Mouse (Mus musculus) myocyte (in vitro differentiated cells): ENCODE data around the gene Eif2ak4. TPM values are rescaled to one million over a fixed set of nuclear protein-coding genes. Genes with fewer than 3 reads are reported as not detected.
A peak's percentile ranks its signal among the peaks of the same experiment; 100 is the strongest.

Source experiments
- H3K27me3 ChIP-seq: one replicate; pipeline ENCODE4 v1.6.1; 2011; ENCODE audit not compliant: control insufficient read depth, insufficient read depth, insufficient read length
- H3K36me3 ChIP-seq: one replicate; pipeline ENCODE4 v1.6.1; 2011; ENCODE audit not compliant: control insufficient read depth, insufficient read depth
- H3K4me2 ChIP-seq: one replicate; pipeline ENCODE4 v1.6.1; 2011; ENCODE audit warnings: low read depth, control low read depth
- H3K4me3 ChIP-seq: one replicate; pipeline ENCODE4 v1.5.1; 2011; ENCODE audit warnings: mild to moderate bottlenecking, control low read depth, moderate library complexity
- H3K79me2 ChIP-seq: one replicate; pipeline ENCODE4 v1.6.1; 2011; ENCODE audit not compliant: control insufficient read depth, insufficient read depth
- H3ac ChIP-seq: one replicate; pipeline ENCODE4 v1.6.1; 2011; ENCODE audit not compliant: control insufficient read depth, insufficient read length
- CEBPB ChIP-seq: IDR thresholded peaks from 2 replicates; pipeline ENCODE4 v1.6.1; 2011; ENCODE audit warnings: mild to moderate bottlenecking, moderate library complexity; ENCODE audit not compliant: poor library complexity, insufficient read depth, severe bottlenecking
- E2F4 ChIP-seq: IDR thresholded peaks from one replicate; pipeline ENCODE4 v1.6.1; 2011; ENCODE audit warnings: mild to moderate bottlenecking, control low read depth, moderate library complexity; ENCODE audit not compliant: insufficient read depth
- MAX ChIP-seq: IDR thresholded peaks from one replicate; pipeline ENCODE4 v1.6.1; 2011; ENCODE audit warnings: low read depth, mild to moderate bottlenecking, control low read depth
- MYOD1 ChIP-seq, 3 experiments: IDR thresholded peaks; one replicate each; pipeline ENCODE4 v1.6.1; 2011; ENCODE audit warnings: control low read depth in 2 of 3, low read depth in 2 of 3, mild to moderate bottlenecking in 2 of 3, moderate library complexity in 1 of 3; ENCODE audit not compliant: insufficient read length in 2 of 3, control insufficient read depth in 1 of 3
- MYOG ChIP-seq, 3 experiments: IDR thresholded peaks; one replicate each; pipeline ENCODE4 v1.6.1; 2011; ENCODE audit warnings: control low read depth in 2 of 3, low read depth in 2 of 3, mild to moderate bottlenecking in 2 of 3; ENCODE audit not compliant: insufficient read length in 2 of 3, control insufficient read depth in 1 of 3, insufficient read depth in 1 of 3
- POLR2A ChIP-seq: IDR thresholded peaks from one replicate; pipeline ENCODE4 v1.6.1; 2011; ENCODE audit warnings: low read depth, mild to moderate bottlenecking, control low read depth, moderate library complexity; ENCODE audit not compliant: insufficient read length
- POLR2AphosphoS2 ChIP-seq: IDR thresholded peaks from one replicate; pipeline ENCODE4 v1.6.1; 2011; ENCODE audit warnings: low read depth, control low read depth; ENCODE audit not compliant: insufficient read length
- REST ChIP-seq: IDR thresholded peaks from one replicate; pipeline ENCODE4 v1.6.1; 2011; ENCODE audit warnings: mild to moderate bottlenecking, control low read depth, moderate library complexity; ENCODE audit not compliant: insufficient read depth, insufficient read length
- SRF ChIP-seq: IDR thresholded peaks from one replicate; pipeline ENCODE4 v1.6.1; 2011; ENCODE audit warnings: low read depth; ENCODE audit not compliant: control insufficient read depth, insufficient read length
- TCF12 ChIP-seq: IDR thresholded peaks from one replicate; pipeline ENCODE4 v1.6.1; 2011; ENCODE audit warnings: mild to moderate bottlenecking, control low read depth; ENCODE audit not compliant: poor library complexity, insufficient read depth, severe bottlenecking
- TCF3 ChIP-seq: IDR thresholded peaks from one replicate; pipeline ENCODE4 v1.6.1; 2011; ENCODE audit warnings: low read depth, control low read depth; ENCODE audit not compliant: insufficient read length
- USF1 ChIP-seq: IDR thresholded peaks from one replicate; pipeline ENCODE4 v1.6.1; 2011; ENCODE audit warnings: low read depth, mild to moderate bottlenecking, control low read depth, moderate library complexity
- polyA plus RNA-seq: library from polyadenylated mRNA; unstranded; fragments of >200 nt; fragmentation: generic; extraction: Trizol; gene quantifications from one replicate; pipeline ENCODE4 v1.2.1, GENCODE M21; 2012; ENCODE audit warnings: missing spikeins

The Eif2ak4 gene
- polyA plus RNA-seq, 1 experiment = 4.7 TPM

DNA sequence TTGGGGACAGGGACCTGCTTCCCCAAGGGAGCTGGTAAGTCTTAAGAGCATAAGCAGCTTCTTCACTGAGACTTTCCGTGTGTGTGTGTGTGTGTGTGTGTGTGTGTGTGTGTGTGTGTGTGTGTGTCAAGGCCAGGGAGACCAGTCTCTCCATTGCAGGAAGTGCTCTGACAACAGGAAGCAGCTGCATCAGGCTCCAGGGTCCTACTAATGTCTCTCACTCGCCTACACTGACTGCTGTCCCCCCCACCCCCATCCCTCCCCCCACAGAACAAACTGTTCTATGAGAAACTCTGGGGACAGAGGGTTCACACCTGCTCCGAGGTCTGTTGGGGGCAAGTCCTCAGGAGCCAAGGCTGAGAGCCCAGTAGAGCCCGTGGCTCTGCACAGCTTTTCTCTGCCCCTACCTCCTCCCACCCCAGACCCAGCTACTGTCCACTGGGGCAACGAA, 102.9 kb downstream of the Eif2ak4 start:
- no peak overlapping the region for H3K4me3 ChIP-seq
- no peaks in the 10 kb centered on the region for H3K36me3 ChIP-seq
- H3K4me2 ChIP-seq = no peak overlapping the region
- H3K27me3 ChIP-seq = no peaks in the 10 kb centered on the region
- H3K79me2 ChIP-seq = no peaks in the 10 kb centered on the region
- no peak for TF ChIP-seq POLR2A
- peak in 2 of 3 experiments; percentile 33 to 63 for TF ChIP-seq MYOD1 (IDR thresholded peaks at IDR 0.05; ENCODE audit: control insufficient read depth in 1 of 3, insufficient read length in 2 of 3, low read depth in 2 of 3)
- no peak for TF ChIP-seq POLR2AphosphoS2
- no peak for TF ChIP-seq MAX
- no peak for TF ChIP-seq MYOG (IDR thresholded peaks at IDR 0.05; ENCODE audit: control insufficient read depth in 1 of 3, insufficient read depth in 1 of 3, insufficient read length in 2 of 3, low read depth in 2 of 3)
- no peak overlapping the region for H3ac ChIP-seq

DNA sequence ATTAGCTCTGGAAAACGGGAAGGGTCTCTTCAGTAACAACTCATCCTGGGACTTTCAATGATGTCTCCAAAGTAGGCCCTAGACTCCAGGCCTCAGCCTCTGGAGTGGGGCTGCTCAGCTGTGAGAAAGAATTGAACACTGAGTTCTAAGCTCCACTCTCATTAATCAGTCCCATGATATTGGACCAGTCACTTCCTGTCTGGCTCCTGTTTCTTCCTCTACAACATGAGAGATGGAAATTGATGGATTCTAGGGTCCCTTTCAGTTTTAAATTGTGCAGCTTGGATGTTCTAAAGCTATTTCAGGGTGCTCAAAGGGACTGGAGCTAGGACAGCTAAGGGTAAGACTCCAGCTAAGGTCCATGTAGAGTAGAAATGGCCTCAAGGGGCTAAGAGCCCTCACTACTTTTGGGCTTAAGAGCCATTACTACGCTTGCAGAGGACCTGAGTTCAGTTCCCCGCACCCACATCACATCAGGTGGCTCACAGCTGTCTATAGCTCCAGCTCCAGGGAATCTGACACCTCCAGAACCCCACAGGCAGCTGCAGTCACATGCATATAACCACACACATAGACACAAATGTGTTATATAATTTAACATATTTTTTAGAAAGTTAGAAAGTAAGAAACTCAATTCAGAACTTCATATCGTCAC, 103.5 kb downstream of the Eif2ak4 start:
- TF ChIP-seq MYOG (IDR thresholded peaks at IDR 0.05; ENCODE audit: control insufficient read depth in 1 of 3, insufficient read depth in 1 of 3, insufficient read length in 2 of 3, low read depth in 2 of 3) (peak in 2 of 3 experiments; percentile 55 to 84), TCF3 (peak; percentile 14), E2F4 (no peak), USF1 (no peak), SRF (no peak), CEBPB (no peak), POLR2AphosphoS2 (no peak), TCF12 (no peak), MYOD1 (IDR thresholded peaks at IDR 0.05; ENCODE audit: control insufficient read depth in 1 of 3, insufficient read length in 2 of 3, low read depth in 2 of 3) (peak in 2 of 3 experiments; percentile 55 to 84), POLR2A (no peak), REST (no peak), MAX (no peak)
- Histone ChIP-seq H3K4me3 (no peak overlapping the region), H3K4me2 (no peak overlapping the region), H3K79me2 (no peaks in the 10 kb centered on the region), H3ac (no peak overlapping the region), H3K36me3 (no peaks in the 10 kb centered on the region), H3K27me3 (no peaks in the 10 kb centered on the region)

- Histone ChIP-seq H3K4me3 (no peak overlapping the region), H3ac (no peak overlapping the region), H3K4me2 (no peak overlapping the region), H3K36me3 (no peaks in the 10 kb centered on the region), H3K27me3 (no peaks in the 10 kb centered on the region), H3K79me2 (no peaks in the 10 kb centered on the region)
- TF ChIP-seq MYOD1 (IDR thresholded peaks at IDR 0.05; ENCODE audit: control insufficient read depth in 1 of 3, insufficient read length in 2 of 3, low read depth in 2 of 3) (no peak), CEBPB (no peak), POLR2A (no peak), TCF3 (no peak), POLR2AphosphoS2 (no peak), SRF (no peak), MAX (no peak), TCF12 (no peak), E2F4 (no peak), MYOG (IDR thresholded peaks at IDR 0.05; ENCODE audit: control insufficient read depth in 1 of 3, insufficient read depth in 1 of 3, insufficient read length in 2 of 3, low read depth in 2 of 3) (no peak)
Measured at GRCm38 (mm10) chr2:118495024-118495423, 106.6 kb downstream of the Eif2ak4 start.

- Histone ChIP-seq H3K27me3 (no peaks in the 10 kb centered on the region), H3K4me2 (no peak overlapping the region), H3K79me2 (no peaks in the 10 kb centered on the region), H3K4me3 (no peak overlapping the region), H3ac (no peak overlapping the region), H3K36me3 (no peaks in the 10 kb centered on the region)
- TF ChIP-seq POLR2A = no peak
- TF ChIP-seq E2F4 = no peak
- no peak for TF ChIP-seq TCF3
- TF ChIP-seq USF1 = no peak
- TF ChIP-seq SRF = no peak
- TF ChIP-seq MAX = no peak
- TF ChIP-seq TCF12 = no peak
- TF ChIP-seq MYOG (IDR thresholded peaks at IDR 0.05; ENCODE audit: control insufficient read depth in 1 of 3, insufficient read depth in 1 of 3, insufficient read length in 2 of 3, low read depth in 2 of 3) = no peak
- TF ChIP-seq REST = no peak
- TF ChIP-seq CEBPB = no peak
- TF ChIP-seq POLR2AphosphoS2 = no peak
- no peak for TF ChIP-seq MYOD1 (IDR thresholded peaks at IDR 0.05; ENCODE audit: control insufficient read depth in 1 of 3, insufficient read length in 2 of 3, low read depth in 2 of 3)
Measured at GRCm38 (mm10) chr2:118497890-118498289, 109.5 kb downstream of the Eif2ak4 start.

GRCm38 (mm10) chr2:118498476-118498875, 110.1 kb downstream of the Eif2ak4 start:
- no peaks in the 10 kb centered on the region for H3K27me3 ChIP-seq
- H3K4me2 ChIP-seq = no peak overlapping the region
- no peak overlapping the region for H3K4me3 ChIP-seq
- no peak overlapping the region for H3ac ChIP-seq
- H3K36me3 ChIP-seq = no peaks in the 10 kb centered on the region
- no peaks in the 10 kb centered on the region for H3K79me2 ChIP-seq
- TF ChIP-seq USF1 = no peak
- TF ChIP-seq SRF = no peak
- TF ChIP-seq E2F4 = no peak
- TF ChIP-seq POLR2A = no peak
- no peak for TF ChIP-seq MAX
- no peak for TF ChIP-seq MYOD1 (IDR thresholded peaks at IDR 0.05; ENCODE audit: control insufficient read depth in 1 of 3, insufficient read length in 2 of 3, low read depth in 2 of 3)
- TF ChIP-seq MYOG (IDR thresholded peaks at IDR 0.05; ENCODE audit: control insufficient read depth in 1 of 3, insufficient read depth in 1 of 3, insufficient read length in 2 of 3, low read depth in 2 of 3) = no peak
- no peak for TF ChIP-seq POLR2AphosphoS2
- no peak for TF ChIP-seq REST
